Mouse (Mus musculus) adrenal gland, postnatal 14 days (tissue): ENCODE measurements at regions not wholly inside any gene's neighbourhood (a gene's known extent, or its start where the extent isn't known, plus 50 kb on each side); places are given as distances from the start of the nearest gene placed in this dataset.
A peak's percentile ranks its signal among the peaks of the same experiment; 100 is the strongest.

Experiments used
- DNase-seq: peaks from one replicate; pipeline ENCODE4 v3.0.0; 2021; ENCODE audit warnings: mixed read lengths
- microRNA-seq, 2 experiments: library from miRNA; unstranded; fragments of <30 nt; microRNA quantifications; one replicate each; pipeline ENCODE4 v1.2.0; 2021

DNA sequence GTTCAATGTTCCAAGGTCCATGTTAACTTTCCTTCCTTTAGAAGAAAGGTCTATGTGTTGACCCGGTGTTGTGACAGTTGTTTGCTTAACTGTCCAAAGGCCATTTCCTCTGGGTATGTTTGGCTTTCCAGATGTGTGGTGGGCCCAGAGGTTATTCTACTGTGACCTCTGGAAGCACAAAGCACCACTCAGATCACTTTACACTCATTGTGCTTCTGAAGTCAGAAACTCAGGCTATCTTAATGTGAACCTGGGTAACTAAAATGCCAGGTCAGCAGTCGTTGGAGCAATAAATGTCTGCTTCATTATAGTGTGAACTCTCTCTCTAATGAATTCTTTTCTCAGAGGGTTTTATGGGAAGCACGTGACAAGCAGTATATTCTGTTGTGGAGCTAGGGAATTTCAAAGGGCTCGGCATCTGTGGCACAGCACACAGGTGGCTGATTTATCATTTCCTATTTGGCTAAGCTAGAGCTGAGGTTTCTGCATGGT lies 68.5 kb upstream of the Klf12 start:
- no peak for DNase-seq

DNA sequence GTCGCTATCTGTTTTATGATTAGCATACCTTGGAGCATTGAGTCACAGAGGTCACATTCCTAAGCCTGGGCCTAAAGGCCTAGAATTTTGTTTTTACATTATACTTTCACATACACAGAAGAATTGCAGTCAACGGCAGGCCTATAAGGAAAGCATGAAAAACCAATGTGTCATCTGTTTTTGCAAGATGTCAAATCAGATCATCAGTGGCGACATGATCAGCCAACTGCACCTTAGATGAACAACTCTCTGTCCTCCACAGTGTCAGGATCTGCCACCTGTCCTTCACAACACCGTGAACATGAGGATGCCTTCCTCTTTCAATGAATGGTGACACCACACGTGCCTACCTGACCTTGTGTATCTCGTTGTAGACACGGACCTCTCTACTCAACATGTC lies 66.5 kb upstream of the Klf12 start:
- DNase-seq: no peak

DNA sequence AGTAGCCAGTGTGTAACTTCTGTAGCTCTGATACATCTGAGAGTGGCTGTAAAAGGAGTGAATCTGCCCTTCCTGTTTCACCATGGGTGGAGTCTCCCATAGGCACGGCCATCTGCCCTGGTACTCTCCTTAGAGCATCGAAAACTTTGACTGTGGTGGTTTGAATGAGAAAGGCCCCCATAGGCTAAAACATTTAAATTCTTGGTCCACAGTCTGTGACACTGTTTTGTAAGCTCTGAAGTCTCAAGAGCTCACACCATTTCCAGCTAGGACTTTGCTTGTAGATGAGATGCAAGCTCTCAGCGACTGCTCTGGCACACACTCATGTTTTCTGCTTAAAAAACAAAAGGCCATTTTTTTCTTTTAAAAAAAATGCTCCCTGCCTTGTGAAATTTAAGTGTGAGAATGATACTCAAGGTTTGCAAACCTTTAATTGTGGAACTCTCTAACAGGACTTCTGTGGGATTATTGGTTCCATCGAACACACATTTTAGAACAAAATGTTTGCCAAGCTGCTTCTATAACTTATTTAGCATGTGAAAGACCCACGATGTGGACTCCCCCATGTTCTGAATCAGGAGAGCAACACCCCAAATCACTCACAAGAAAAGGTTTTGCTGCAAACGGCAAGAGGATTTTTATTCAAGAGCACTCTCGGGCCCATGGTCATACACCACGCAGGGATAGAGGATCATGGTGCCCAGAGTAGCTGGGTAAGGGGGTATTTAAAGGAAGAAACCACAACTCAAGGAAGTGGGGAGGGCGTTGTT lies 65.7 kb upstream of the Klf12 start:
- DNase-seq: no peak

DNA sequence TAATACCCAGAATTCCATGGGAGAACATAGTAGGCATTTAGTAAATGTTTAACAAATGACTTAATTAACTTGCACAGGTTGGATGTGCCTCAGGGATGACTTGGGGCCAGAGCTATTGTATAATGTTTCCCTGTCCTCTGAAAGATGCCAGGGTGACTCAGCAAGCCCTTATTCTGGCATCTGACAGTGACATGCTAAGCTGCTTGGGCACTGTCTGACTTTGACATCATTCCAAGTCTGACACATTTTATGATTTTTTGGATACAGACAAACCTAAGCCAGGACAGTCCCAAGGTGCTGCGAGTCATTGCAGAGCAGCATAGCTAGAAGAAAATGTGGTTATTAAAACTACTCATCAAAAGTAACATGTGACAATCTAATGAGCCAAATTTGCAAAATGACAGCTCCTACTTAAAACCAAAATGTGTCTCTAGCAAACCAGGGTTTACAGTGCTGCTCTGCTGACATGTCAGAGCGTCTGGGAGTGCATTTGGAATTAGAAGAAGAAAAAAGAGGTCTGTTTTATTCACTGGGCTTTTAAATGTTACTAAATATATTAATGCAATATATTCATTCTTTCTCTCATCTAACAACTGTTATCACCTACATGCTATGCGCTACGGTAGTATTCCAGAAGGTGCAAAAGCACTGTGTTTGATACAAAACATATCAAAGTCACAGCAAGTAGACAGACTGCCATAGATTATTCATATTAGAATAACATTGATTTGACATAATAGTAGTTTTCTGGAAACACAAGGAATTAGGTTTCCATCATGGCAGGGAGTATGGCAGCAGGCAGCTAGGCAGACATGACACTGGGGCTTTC lies 64.1 kb upstream of the Klf12 start:
- DNase-seq: peak; percentile 33

DNA sequence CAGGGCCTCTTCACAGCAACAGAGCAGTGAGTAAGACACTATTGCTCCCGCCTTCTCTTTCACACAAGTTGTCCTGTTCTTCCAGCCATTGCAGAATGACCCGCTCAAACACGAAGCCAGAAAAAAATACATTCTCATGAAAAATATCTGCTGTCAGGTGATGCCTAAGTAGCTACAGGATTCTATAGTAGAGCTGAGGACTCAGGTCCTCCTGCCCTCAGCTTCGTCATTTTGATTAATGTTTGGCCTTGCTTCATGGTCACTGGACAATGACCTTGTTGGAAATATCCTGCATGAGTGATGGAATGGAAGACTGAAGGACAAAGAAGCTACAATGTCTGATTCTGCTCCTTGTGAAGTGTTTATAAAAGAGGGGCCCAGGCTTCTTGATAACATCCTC lies 52.4 kb upstream of the Klf12 start:
- peak; percentile 41 for DNase-seq

Small RNAs in the stretch of these regions (microRNA-seq; reads per million reads assigned to microRNA genes)
- 0 reads per million in 2 experiments for gene Gm22401
